Mouse (Mus musculus) stomach, embryonic 15.5 days (tissue): ENCODE results near the gene Tbc1d22b. TPM values are rescaled to one million over a fixed set of nuclear protein-coding genes. Genes with fewer than 3 reads are reported as not detected.

Experiments
- ATAC-seq: fragments of 200-750 bp; cut with Nextera tagmentation; 2 replicates; pipeline ENCODE4 v1.8.0; 2017; ENCODE audit warnings: low read depth, moderate number of reproducible peaks, moderate TSS enrichment; ENCODE audit not compliant: insufficient read depth, low FRiP score
- H3K27ac ChIP-seq: fragments of 300-500 bp; sonication (generic); 2 replicates; pipeline ENCODE4 v1.5.1; 2015; ENCODE audit warnings: mild to moderate bottlenecking, inconsistent platforms
- H3K27me3 ChIP-seq: fragments of 300-500 bp; sonication (generic); replicated peaks from 2 replicates; pipeline ENCODE4 v1.6.1; 2015; ENCODE audit warnings: inconsistent platforms
- H3K36me3 ChIP-seq: fragments of 300-500 bp; sonication (generic); 2 replicates; pipeline ENCODE4 v1.6.1; 2015; ENCODE audit warnings: inconsistent platforms
- H3K4me1 ChIP-seq: fragments of 300-500 bp; sonication (generic); 2 replicates; pipeline ENCODE4 v1.6.1; 2015; ENCODE audit warnings: inconsistent platforms
- H3K4me2 ChIP-seq: fragments of 300-500 bp; sonication (generic); 2 replicates; pipeline ENCODE4 v1.6.1; 2015; ENCODE audit warnings: mild to moderate bottlenecking, inconsistent platforms
- H3K4me3 ChIP-seq: fragments of 300-500 bp; sonication (generic); replicated peaks from 2 replicates; pipeline ENCODE4 v1.5.1; 2015; ENCODE audit warnings: inconsistent platforms
- H3K9ac ChIP-seq: fragments of 300-500 bp; sonication (generic); 2 replicates; pipeline ENCODE4 v1.6.1; 2015; ENCODE audit warnings: inconsistent platforms
- H3K9me3 ChIP-seq: fragments of 300-500 bp; sonication (generic); 2 replicates; pipeline ENCODE4 v1.6.1; 2016; ENCODE audit warnings: inconsistent platforms
- WGBS: fragments of 180-500 bp; shearing (Covaris S2); methylation state at CpG from one replicate; pipeline ENCODE4 v1.1.7; 2015; 5-methylcytosine and 5-hydroxymethylcytosine counted together
- polyA plus RNA-seq: library from polyadenylated mRNA; unstranded; fragments of >200 nt; fragmentation: Nextera tagmentation; extraction: Ambion mirVana; gene quantifications from 2 replicates; pipeline ENCODE4 v1.2.1, GENCODE M21; 2015

The Tbc1d22b gene
- 12.2 and 14.8 TPM in 2 replicates for polyA plus RNA-seq

DNA sequence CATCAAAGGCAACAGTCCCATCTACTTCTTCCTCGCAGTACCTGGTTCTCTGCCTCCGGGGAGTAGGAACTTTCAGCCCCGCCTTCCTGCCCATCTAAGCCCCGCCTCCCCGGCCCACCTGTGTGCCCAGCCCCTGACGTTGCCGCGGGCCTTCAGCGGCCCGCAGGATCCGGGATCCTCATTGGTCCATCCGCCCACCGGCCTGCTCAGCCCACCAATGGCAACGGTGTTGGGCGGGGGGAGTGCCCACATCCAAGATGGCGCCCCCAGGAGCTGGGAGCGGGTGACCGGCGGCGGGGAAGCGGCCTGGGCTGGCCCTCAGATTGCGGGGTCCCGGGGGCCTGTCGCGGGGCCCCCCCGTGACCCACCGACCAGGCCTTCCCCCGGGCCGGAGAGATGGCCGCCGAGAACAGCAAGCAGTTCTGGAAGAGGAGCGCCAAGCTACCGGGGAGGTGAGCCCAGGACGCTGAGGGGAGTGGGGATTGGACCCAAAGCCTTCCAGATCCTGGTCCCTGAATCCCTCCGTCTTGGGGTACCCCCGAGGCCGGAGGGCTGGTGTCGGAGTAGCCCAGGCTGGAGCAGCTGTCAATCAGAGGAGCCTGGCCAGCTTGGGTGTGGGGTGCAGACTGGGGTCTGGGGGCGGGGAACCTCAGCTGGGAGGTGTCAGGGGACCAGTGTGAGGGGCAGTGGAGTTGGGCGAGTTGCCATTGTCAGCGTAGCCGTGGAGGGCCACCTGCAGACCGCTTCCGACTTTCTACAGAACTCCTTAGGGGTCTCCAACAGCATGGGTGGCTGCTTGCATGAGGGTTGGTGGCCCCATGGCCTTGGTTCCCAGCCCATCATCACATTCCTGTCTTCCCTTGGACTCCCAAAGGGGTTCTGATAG is at the start of gene Tbc1d22b, which contains the start of gene Gm17657:
Gene Tbc1d22b (plus strand): TSS at position 243 of the 886 bp plus-strand sequence.
Gene Gm17657 (minus strand): TSS at position 96 of the 886 bp plus-strand sequence.
- Histone ChIP-seq H3K9ac (peak within 1 kb of the TSS; percentile 95), H3K4me1 (peaks cover 15% of the 10 kb centered on the region), H3K27ac (peak within 1 kb of the TSS; percentile 21; the same call in 1 of the 2 replicates), H3K4me2 (peak within 1 kb of the TSS; percentile 90), H3K36me3 (no peaks in the 10 kb centered on the region), H3K9me3 (no peaks in the 10 kb centered on the region), H3K27me3 (no peaks in the 10 kb centered on the region), H3K4me3 (peak within 1 kb of the TSS; percentile 94)
- ATAC-seq = peak; percentile 99
- under 1% methylated on average over 43 of the region's 44 CpGs for WGBS

DNA sequence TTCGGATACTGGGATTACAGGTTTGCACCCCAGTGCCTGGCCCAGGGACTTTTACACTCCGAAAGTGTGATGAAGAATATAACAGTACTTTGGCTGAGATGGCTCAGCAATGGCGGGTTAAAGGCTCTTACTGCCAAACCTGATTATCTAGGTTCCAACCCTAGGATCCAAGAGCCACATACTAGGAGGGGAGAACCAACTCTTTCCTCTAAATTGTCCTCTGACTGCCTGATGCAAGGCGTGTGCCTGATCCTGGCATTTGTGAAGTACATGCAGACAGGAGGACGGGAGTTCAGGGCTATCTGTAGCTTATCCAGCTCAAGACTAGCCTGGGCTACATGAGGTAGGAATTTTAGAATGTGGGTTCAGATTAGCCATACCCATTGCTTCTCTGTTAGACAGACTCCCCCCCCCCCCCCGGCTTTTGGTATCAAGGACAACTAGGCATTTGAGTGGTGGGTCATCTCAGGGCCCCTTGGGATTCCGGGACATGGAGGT is 49.3 kb upstream of the Tbc1d22b start:
- H3K9ac ChIP-seq = no peak overlapping the region
- no peaks in the 10 kb centered on the region for H3K9me3 ChIP-seq
- H3K27ac ChIP-seq = no peak overlapping the region
- H3K4me3 ChIP-seq = no peak overlapping the region
- peaks cover 6% of the 10 kb centered on the region; the same call in 1 of the 2 replicates for H3K4me1 ChIP-seq
- H3K4me2 ChIP-seq = no peak overlapping the region
- H3K36me3 ChIP-seq = no peaks in the 10 kb centered on the region
- WGBS = 70% methylated on average over 7 of the region's 7 CpGs
- H3K27me3 ChIP-seq = no peaks in the 10 kb centered on the region
- peak; percentile 14; the same call in 1 of the 2 replicates for ATAC-seq

DNA sequence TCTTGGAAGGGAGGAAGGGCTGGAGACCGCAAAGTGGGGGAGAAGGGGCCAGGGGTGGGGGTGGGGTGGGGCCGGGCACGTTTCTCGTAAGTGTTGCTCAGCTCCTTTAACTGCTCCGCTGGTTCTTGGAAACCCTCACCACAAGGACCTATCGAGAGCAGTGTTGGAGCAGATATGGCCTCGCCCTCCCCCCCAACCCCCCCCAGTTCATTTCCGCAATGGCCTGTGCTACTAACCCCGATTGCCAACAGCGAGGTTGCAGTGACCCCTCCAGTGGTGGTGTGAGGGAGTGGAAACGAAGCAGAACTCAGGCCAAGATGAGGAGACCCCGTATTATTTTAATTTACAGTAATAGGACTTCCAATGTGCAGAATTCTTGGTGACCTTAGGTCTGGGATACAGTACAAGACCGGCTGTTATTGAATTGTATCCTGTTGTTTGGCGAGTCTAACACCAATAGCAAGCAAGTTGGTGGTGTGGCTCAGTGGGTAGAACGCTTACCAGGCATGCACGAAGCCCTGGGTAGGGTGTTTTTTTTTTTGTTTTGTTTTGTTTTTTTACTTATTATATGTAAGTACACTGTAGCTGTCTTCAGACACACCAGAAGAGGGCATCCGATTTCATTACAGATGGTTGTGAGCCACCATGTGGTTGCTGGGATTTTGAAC is 48.6 kb upstream of the Tbc1d22b start:
- peak; percentile 84 for ATAC-seq
- no peak overlapping the region for H3K4me3 ChIP-seq
- H3K9ac ChIP-seq = no peak overlapping the region
- H3K4me2 ChIP-seq = no peak overlapping the region
- H3K9me3 ChIP-seq = no peaks in the 10 kb centered on the region
- no peak overlapping the region for H3K27ac ChIP-seq
- H3K27me3 ChIP-seq = no peaks in the 10 kb centered on the region
- H3K36me3 ChIP-seq = no peaks in the 10 kb centered on the region
- WGBS = 68% methylated on average over 17 of the region's 17 CpGs
- H3K4me1 ChIP-seq = peaks cover 6% of the 10 kb centered on the region; the same call in 1 of the 2 replicates

DNA sequence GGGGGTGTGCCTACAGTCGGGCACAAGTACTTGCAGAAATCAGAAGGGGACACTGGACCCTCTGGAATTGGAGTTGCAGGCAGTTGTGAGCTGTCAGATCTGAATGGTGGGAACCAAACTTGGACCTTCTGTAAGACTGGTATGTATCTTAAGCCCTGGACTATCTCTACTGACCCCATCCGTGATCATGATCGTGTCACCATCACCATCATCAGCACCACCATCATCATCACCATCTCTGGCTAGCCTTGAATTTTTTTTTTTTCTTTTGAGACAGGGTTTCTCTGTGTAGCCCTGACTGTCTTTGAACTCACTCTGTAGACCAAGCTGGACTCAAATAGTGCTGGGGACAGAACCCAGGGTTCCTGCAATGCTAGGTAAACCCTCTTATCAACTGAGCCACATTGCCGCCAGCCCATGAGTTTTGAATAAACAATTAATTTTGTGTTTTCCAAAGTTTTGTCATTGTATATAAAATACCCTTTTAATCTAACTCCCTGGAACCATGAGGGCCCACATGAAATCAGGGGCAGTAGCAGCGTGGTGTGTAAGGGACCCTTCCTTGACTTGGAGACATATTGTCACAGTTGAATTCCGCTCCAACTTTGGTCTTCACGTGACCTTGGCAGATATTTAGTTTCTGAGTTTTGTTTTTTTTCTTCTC is 47.4 kb upstream of the Tbc1d22b start:
- H3K9me3 ChIP-seq = no peaks in the 10 kb centered on the region
- no peak overlapping the region for H3K9ac ChIP-seq
- WGBS = 64% methylated on average over 7 of the region's 7 CpGs
- no peak for ATAC-seq
- H3K27ac ChIP-seq = no peak overlapping the region
- peaks cover 6% of the 10 kb centered on the region; the same call in 1 of the 2 replicates for H3K4me1 ChIP-seq
- peak overlapping the region; percentile 50; the same call in 1 of the 2 replicates for H3K4me2 ChIP-seq
- H3K4me3 ChIP-seq = no peak overlapping the region
- H3K36me3 ChIP-seq = no peaks in the 10 kb centered on the region
- no peaks in the 10 kb centered on the region for H3K27me3 ChIP-seq

DNA sequence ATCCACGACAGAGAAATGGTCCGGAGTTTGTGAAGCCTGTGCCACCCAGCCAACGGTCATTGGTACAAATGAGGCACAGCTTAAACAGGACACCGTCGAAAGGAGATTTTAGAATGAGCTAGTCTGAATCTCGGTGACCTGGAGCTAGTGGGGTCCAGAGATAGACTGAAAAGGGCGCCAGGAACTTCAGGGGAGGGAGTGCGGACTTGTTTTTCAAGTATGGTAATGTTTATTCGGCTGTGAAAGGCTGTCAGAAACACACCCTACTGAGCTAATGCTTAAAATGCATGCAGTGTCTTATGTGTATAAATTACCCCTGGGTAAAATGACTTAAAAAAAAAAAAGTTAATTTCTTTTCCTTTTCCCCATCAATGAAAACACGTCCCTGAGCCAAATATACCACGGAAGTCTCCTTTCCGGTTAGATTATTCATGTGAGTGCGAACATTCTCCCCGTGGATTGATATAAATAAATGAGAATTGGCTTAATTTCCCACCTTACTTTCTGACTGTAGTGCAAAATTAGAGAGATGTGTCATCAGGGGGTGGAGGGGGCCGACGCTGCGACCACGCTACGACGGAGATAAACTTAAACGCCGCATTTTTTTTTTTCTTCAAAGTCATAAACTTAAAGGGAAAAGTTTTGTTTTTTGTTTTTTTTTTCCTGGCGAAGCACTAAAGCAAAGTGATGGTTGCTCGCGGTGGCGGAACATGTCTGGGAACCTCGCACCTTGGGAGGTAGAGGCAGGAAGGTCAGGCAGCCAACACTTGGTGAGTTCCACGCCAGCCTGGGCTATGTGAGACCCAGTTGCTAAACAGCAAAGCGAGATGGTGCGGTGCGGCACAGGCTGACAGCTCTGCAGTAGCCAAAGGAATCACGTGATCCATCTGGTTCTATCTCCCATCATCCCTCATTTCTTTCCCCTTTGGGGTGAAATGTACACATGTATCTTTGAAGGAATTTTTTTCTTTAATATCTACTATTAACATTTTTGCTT is 46.6 kb upstream of the Tbc1d22b start:
- no peaks in the 10 kb centered on the region for H3K36me3 ChIP-seq
- no peak overlapping the region for H3K27ac ChIP-seq
- no peaks in the 10 kb centered on the region for H3K9me3 ChIP-seq
- peaks cover 6% of the 10 kb centered on the region; the same call in 1 of the 2 replicates for H3K4me1 ChIP-seq
- H3K9ac ChIP-seq = no peak overlapping the region
- H3K27me3 ChIP-seq = no peaks in the 10 kb centered on the region
- peak overlapping the region; percentile 12; the same call in 1 of the 2 replicates for H3K4me3 ChIP-seq
- 10% methylated on average over 32 of the region's 32 CpGs for WGBS
- H3K4me2 ChIP-seq = peak overlapping the region; percentile 50
- no peak for ATAC-seq

DNA sequence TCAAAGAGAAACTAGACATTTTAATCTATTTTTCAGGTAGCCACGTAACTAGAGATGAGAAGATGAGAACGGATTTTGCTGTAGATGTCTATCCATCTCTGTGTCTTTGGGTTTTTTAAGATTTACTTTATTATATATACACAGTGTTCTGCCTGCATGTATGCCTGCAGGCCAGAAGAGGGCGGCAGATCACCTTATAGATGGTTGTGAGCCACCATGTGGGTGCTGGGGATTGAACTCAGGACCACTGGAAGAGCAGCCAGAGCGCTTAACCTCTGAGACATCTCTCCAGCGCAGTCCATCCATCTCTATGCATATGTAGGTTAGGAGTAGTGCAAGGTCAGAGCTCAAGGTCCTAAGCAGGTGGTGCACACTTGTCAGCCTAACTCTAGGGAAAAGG is 45.9 kb upstream of the Tbc1d22b start:
- 79% methylated on average over 5 of the region's 5 CpGs for WGBS
- H3K4me1 ChIP-seq = peaks cover 6% of the 10 kb centered on the region; the same call in 1 of the 2 replicates
- no peak for ATAC-seq
- H3K9me3 ChIP-seq = no peaks in the 10 kb centered on the region
- H3K4me3 ChIP-seq = no peak overlapping the region
- no peaks in the 10 kb centered on the region for H3K36me3 ChIP-seq
- H3K4me2 ChIP-seq = no peak overlapping the region
- H3K27me3 ChIP-seq = no peaks in the 10 kb centered on the region
- no peak overlapping the region for H3K27ac ChIP-seq
- H3K9ac ChIP-seq = no peak overlapping the region

DNA sequence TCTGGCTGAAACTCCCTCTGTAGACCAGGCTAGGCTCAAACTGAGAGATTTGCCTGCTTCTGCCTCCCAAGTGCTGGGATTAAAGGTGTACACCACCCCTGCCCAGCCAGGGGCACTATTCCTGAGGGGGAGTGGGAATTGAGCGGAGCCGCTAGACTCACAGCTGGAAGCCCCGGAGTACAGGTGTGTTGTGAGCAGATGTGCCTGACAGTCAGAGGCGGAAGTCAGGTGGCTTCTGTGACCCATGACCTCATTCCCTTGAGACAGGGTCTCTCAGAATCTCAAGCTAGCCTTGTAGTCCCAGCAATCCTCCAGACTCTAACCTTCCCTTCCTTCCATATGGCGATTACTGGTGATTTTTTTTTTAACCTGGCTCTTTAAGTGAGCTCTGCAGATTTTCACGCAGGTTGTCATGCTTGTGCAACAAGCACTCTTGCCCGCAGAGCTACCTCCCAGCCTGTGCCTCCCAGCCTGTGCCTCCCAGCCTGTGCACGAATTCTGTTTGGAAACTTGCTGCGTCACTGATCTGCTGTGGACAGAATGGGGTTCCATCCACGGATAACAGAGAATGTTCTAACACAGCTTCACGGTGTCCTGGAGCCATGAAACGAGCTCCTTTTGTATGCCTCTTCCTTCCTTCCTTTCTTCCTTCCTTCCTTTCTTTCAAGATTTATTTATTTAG is 40.5 kb upstream of the Tbc1d22b start:
- Histone ChIP-seq H3K27me3 (no peaks in the 10 kb centered on the region), H3K36me3 (no peaks in the 10 kb centered on the region), H3K9me3 (no peaks in the 10 kb centered on the region), H3K9ac (no peak overlapping the region), H3K27ac (no peak overlapping the region), H3K4me1 (peaks cover 2% of the 10 kb centered on the region; the same call in 1 of the 2 replicates), H3K4me3 (no peak overlapping the region), H3K4me2 (no peak overlapping the region)
- 67% methylated on average over 12 of the region's 12 CpGs for WGBS
- ATAC-seq = peak; percentile 59; the same call in 1 of the 2 replicates

DNA sequence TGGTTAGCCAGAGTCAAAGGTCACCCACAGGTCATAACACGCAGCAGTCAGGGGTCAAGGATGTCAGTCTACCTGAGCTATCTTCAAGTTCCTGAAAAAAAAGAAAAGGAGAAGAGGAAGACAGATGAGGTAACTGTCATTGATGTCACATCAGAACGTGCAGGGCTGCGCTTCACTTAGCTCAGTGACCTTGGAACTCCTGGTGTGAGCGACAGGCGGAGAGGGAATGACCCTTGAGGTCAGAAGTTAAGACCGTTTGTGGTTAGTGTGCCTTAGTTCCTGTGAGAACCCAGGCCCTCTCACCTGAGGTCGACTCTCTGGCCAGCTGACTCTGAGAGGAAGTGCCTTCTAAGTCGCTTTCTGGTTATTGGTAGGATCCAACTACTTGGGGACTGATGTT is 38.9 kb upstream of the Tbc1d22b start:
- Histone ChIP-seq H3K9me3 (no peaks in the 10 kb centered on the region), H3K4me3 (no peak overlapping the region), H3K27me3 (no peaks in the 10 kb centered on the region), H3K27ac (no peak overlapping the region), H3K36me3 (no peaks in the 10 kb centered on the region), H3K9ac (no peak overlapping the region), H3K4me1 (peaks cover 2% of the 10 kb centered on the region; the same call in 1 of the 2 replicates), H3K4me2 (no peak overlapping the region)
- 46% methylated on average over 8 of the region's 8 CpGs for WGBS
- ATAC-seq = no peak

DNA sequence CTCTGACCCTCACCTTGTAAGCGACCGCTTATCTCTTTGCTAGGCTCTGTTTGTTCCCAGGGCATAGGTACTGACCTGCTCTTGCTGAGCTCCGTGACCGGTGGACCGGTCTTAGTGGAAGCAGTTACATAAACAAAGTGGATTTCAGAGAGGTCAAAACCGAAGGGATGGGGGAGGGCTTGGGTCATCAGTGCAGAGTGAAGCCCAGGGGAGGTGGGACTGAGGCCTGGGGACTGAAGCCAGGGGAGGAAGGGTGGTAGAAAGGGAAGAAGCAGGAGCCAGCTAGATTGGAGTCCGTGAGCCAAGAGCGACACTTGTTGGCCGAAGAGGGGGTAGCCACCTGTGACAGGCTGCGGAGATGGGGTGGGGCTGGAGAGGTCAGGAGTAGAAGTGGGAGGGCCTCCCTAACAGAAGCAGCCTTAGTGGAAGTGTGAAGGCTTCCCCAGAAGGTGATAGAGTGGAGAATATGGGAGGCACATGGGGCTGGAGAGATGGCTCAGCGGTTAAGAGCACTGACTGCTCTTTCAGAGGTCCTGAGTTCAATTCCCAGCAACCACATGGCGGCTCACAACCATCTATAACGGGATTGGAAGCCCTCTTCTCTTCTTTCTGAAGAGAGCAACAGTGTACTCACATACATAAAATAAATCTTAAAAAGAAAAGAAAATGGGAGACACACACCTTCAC is 36.4 kb upstream of the Tbc1d22b start:
- no peaks in the 10 kb centered on the region for H3K9me3 ChIP-seq
- H3K4me2 ChIP-seq = no peak overlapping the region
- H3K27ac ChIP-seq = no peak overlapping the region
- no peaks in the 10 kb centered on the region for H3K36me3 ChIP-seq
- no peaks in the 10 kb centered on the region for H3K27me3 ChIP-seq
- peaks cover 2% of the 10 kb centered on the region; the same call in 1 of the 2 replicates for H3K4me1 ChIP-seq
- no peak overlapping the region for H3K4me3 ChIP-seq
- peak; percentile 81 for ATAC-seq
- WGBS = 28% methylated on average over 13 of the region's 13 CpGs
- no peak overlapping the region for H3K9ac ChIP-seq

DNA sequence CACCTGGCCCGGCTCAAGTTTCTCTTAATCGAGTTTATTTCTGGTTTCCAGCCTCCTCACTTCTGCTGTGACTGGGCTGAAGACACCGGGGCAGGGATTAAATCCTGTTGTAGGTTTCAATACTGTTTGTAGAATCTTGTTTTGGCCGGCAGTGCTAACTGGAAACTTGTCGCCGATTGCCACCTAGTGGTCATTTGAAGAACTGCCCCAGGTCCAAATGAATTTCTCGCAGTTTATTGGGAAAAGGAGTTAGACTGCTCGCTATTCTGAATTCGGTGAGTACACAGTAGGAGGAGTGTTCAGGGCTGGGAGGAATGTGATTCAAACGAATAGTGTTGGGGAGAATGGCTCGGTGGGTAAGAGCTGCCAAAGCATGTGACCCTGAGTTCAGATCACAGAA is 35.1 kb upstream of the Tbc1d22b start:
- Histone ChIP-seq H3K36me3 (no peaks in the 10 kb centered on the region), H3K27ac (no peak overlapping the region; the same call in 1 of the 2 replicates), H3K27me3 (no peaks in the 10 kb centered on the region), H3K4me1 (peaks cover 2% of the 10 kb centered on the region; the same call in 1 of the 2 replicates), H3K4me2 (no peak overlapping the region), H3K9ac (no peak overlapping the region), H3K9me3 (no peaks in the 10 kb centered on the region), H3K4me3 (no peak overlapping the region)
- under 1% methylated on average over 11 of the region's 11 CpGs for WGBS
- ATAC-seq = no peak
